Mouse (Mus musculus): ENCODE measurements around the gene Trim14. TPM values are rescaled to one million over a fixed set of nuclear protein-coding genes. Genes with fewer than 3 reads are reported as not detected.

Trim14 gene
- polyA plus RNA-seq, 1 experiment from 2014 or later = 0.72 TPM

- WGBS = 80% methylated on average over 22 of the region's 22 CpGs
- no peak for ATAC-seq (ENCODE audit: low FRiP score, low read depth)
Observed at GRCm38 (mm10) chr4:46558672-46559667, 23.0 kb upstream of the Trim14 start.

DNA sequence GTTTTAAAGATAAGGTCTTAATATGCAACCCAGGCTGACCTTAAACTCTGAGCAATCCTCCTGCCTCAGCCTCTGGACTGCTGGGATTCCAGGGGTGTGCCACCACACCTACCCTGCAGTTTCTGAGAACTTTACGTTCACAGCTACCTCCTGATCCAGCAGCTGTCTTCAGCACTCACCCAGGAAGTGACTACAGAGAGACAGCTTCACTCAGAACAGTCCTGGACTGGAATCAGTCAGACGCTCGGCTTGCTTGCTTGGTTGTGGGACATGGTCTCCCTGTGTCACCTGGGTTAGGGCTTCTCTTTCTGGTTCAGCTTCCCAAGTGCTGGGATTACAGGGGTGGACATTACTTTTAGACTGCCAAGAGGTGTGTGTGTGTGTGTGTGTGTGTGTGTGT, 21.0 kb upstream of the Trim14 start:
- ATAC-seq (ENCODE audit: low FRiP score, low read depth) = no peak
- WGBS = 80% methylated on average over 3 of the region's 3 CpGs
- H3K4me2 ChIP-seq (replicated peaks) = no peak overlapping the region
- no peaks in the 10 kb centered on the region for H3K9me3 ChIP-seq
- no peaks in the 10 kb centered on the region for H3K4me1 ChIP-seq
- H3K9ac ChIP-seq = no peak overlapping the region
- no peaks in the 10 kb centered on the region for H3K36me3 ChIP-seq
- no peaks in the 10 kb centered on the region for H3K27me3 ChIP-seq (replicated peaks)
- no peak overlapping the region for H3K27ac ChIP-seq
- no peak overlapping the region for H3K4me3 ChIP-seq

More at GRCm38 (mm10) chr4:46558672-46559667, 23.0 kb upstream of the Trim14 start:
- H3K4me3 ChIP-seq = no peak overlapping the region
- H3K4me1 ChIP-seq = no peaks in the 10 kb centered on the region
- no peak overlapping the region for H3K4me2 ChIP-seq (replicated peaks)
- no peak overlapping the region for H3K9ac ChIP-seq
- no peaks in the 10 kb centered on the region for H3K36me3 ChIP-seq
- H3K27me3 ChIP-seq (replicated peaks) = no peaks in the 10 kb centered on the region
- no peak overlapping the region for H3K27ac ChIP-seq
- no peaks in the 10 kb centered on the region for H3K9me3 ChIP-seq

DNA sequence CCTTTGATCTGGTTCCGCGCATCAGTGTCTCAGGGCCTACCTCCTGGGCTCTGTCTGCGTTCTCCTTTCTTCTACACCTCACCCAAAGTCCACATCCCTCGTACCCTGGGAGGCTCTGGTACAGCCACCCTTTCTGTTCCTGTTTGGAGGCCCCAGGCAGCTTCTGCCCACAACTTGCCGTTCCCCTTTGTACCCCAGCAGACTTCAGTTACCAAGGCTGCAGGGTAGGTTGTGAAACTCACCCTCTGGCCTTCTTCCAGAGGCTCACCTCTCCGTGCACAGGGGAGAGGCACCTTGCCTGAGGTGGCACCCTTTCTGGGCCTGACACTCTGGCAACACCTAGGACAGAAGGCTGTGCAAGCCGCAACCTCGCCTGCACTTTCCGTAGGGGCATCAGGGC, 19.8 kb upstream of the Trim14 start:
- Histone ChIP-seq H3K27me3 (replicated peaks) (no peaks in the 10 kb centered on the region), H3K9me3 (no peaks in the 10 kb centered on the region), H3K4me3 (no peak overlapping the region), H3K27ac (no peak overlapping the region), H3K4me2 (replicated peaks) (no peak overlapping the region), H3K9ac (no peak overlapping the region), H3K4me1 (no peaks in the 10 kb centered on the region), H3K36me3 (no peaks in the 10 kb centered on the region)
- 90% methylated on average over 9 of the region's 9 CpGs for WGBS
- ATAC-seq (ENCODE audit: low FRiP score, low read depth) = no peak

- Histone ChIP-seq H3K4me1 (no peaks in the 10 kb centered on the region), H3K27me3 (replicated peaks) (no peaks in the 10 kb centered on the region), H3K4me3 (no peak overlapping the region), H3K9ac (no peak overlapping the region), H3K9me3 (no peaks in the 10 kb centered on the region), H3K4me2 (replicated peaks) (no peak overlapping the region), H3K36me3 (no peaks in the 10 kb centered on the region), H3K27ac (no peak overlapping the region)
- 82% methylated on average over 10 of the region's 10 CpGs for WGBS
- no peak for ATAC-seq (ENCODE audit: low FRiP score, low read depth)
Observed at GRCm38 (mm10) chr4:46554295-46555069, 18.5 kb upstream of the Trim14 start.

DNA sequence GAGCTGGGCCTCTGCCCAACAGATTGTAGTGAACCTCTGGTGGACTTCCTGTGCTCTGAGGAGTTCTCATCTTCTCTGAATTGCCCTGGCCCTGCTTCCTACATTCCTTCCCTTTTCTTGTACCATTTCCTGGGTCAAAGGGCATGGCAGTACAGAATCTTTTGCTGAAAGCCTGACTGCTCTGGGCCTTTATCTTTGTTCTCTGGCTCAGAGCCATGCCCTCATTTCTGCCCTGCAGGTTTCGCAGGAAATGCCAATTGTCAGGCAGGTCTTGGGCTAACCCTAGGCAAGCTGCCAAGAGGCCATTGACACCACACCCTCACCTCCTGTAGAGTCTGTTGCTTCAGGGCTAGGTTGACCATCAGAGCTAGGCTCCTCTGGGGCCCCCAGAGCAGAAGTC, 17.9 kb upstream of the Trim14 start:
- Histone ChIP-seq H3K4me1 (no peaks in the 10 kb centered on the region), H3K9ac (no peak overlapping the region), H3K36me3 (no peaks in the 10 kb centered on the region), H3K27me3 (replicated peaks) (no peaks in the 10 kb centered on the region), H3K27ac (no peak overlapping the region), H3K4me2 (replicated peaks) (no peak overlapping the region), H3K4me3 (no peak overlapping the region), H3K9me3 (no peaks in the 10 kb centered on the region)
- 84% methylated on average over 1 of the region's 1 CpGs for WGBS
- no peak for ATAC-seq (ENCODE audit: low FRiP score, low read depth)

DNA sequence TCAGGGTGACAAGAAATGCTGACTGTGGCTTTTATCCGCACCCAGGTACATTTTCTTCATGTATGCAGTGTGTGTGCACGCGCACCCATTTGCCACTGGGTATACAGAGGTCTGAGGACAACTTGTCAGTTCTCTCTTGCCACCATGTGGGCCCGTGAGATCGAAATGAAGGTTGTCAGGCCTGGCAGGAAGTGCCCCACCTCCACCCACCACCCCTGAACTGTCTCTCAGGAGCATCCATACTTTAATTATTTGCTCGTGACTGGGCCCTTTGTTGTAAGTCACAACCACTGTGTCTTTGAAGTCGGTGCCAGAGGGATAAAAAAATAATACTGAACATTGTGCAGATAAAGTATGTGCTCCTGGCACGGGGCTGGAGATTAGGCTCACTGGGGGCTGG, 14.5 kb upstream of the Trim14 start:
- H3K4me3 ChIP-seq = no peak overlapping the region
- H3K4me2 ChIP-seq (replicated peaks) = no peak overlapping the region
- H3K4me1 ChIP-seq = 0 out of 2 replicates have a peak, but pooled peaks cover 4% of the 10 kb centered on the region
- H3K27me3 ChIP-seq (replicated peaks) = 0 out of 2 replicates have a peak, but pooled peaks cover 2% of the 10 kb centered on the region
- H3K27ac ChIP-seq = no peak overlapping the region
- WGBS = 66% methylated on average over 8 of the region's 8 CpGs
- ATAC-seq (ENCODE audit: low FRiP score, low read depth) = no peak
- H3K9ac ChIP-seq = no peak overlapping the region
- no peaks in the 10 kb centered on the region for H3K9me3 ChIP-seq
- no peaks in the 10 kb centered on the region; the same call in 1 of the 2 replicates for H3K36me3 ChIP-seq

- H3K9me3 ChIP-seq = no peaks in the 10 kb centered on the region
- no peak for ATAC-seq (ENCODE audit: low FRiP score, low read depth)
- H3K27ac ChIP-seq = no peak overlapping the region
- H3K4me3 ChIP-seq = no peak overlapping the region
- H3K4me2 ChIP-seq (replicated peaks) = no peak overlapping the region
- H3K9ac ChIP-seq = no peak overlapping the region
- H3K4me1 ChIP-seq = 0 out of 2 replicates have a peak, but pooled peaks cover 4% of the 10 kb centered on the region
- WGBS = 81% methylated on average over 9 of the region's 10 CpGs
- 0 out of 2 replicates have a peak, but pooled peaks cover 3% of the 10 kb centered on the region for H3K27me3 ChIP-seq (replicated peaks)
- H3K36me3 ChIP-seq = no peaks in the 10 kb centered on the region; the same call in 1 of the 2 replicates
Observed at GRCm38 (mm10) chr4:46549979-46550378, 14.0 kb upstream of the Trim14 start.

DNA sequence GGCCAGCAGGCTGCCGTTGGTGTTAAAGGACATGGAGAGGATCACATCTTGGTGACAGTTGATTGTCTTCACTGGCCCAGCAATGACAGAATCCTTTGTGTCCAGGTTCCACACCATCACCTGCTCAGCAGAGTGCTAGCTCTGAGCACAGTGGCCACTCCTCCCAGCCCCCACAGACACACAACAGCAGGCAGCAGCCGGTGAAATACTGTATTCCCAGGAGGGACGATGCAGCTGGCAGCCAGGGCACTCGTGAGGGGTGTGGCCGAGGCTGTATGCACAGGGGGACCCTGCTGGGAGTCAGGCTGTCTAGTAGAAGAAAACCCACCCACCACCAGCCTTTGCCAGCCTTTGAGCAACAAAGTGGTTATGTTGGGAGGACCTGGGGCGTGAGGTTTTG, 10.8 kb upstream of the Trim14 start:
- WGBS = 31% methylated on average over 6 of the region's 6 CpGs
- 0 out of 2 replicates have a peak, but pooled peaks cover 3% of the 10 kb centered on the region for H3K27me3 ChIP-seq (replicated peaks)
- H3K9ac ChIP-seq = no peak overlapping the region
- H3K9me3 ChIP-seq = no peaks in the 10 kb centered on the region
- no peak overlapping the region for H3K27ac ChIP-seq
- ATAC-seq (ENCODE audit: low FRiP score, low read depth) = no peak
- no peak overlapping the region for H3K4me3 ChIP-seq
- no peak overlapping the region for H3K4me2 ChIP-seq (replicated peaks)
- H3K4me1 ChIP-seq = 0 out of 2 replicates have a peak, but pooled peaks cover 4% of the 10 kb centered on the region
- no peaks in the 10 kb centered on the region; the same call in 1 of the 2 replicates for H3K36me3 ChIP-seq

DNA sequence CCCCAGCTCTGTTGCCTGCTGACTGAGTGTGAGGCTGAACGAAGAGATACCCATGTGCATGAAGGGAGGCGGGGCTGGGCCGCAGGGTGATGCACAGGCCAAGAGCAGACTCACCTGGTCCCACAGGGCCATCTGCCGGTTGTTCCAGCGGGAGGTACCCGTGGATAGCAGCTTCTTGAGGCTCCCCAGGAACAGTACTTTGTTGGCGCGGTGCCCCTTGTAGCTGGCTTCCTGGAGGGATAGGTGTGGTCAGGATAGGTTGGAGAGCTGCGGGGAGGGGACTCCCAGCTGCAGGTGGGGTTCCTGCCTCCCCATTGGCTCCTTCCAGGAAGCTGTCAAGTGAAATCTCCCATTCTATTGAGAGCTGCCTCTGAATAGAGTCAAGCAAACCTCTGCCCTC, 9.6 kb upstream of the Trim14 start:
- no peak overlapping the region for H3K27ac ChIP-seq
- no peak overlapping the region for H3K4me3 ChIP-seq
- no peak overlapping the region for H3K9ac ChIP-seq
- 11% methylated on average over 9 of the region's 9 CpGs for WGBS
- H3K36me3 ChIP-seq = no peaks in the 10 kb centered on the region; the same call in 1 of the 2 replicates
- ATAC-seq (ENCODE audit: low FRiP score, low read depth) = no peak
- H3K27me3 ChIP-seq (replicated peaks) = 0 out of 2 replicates have a peak, but pooled peaks cover 3% of the 10 kb centered on the region
- H3K9me3 ChIP-seq = no peaks in the 10 kb centered on the region
- H3K4me2 ChIP-seq (replicated peaks) = no peak overlapping the region
- H3K4me1 ChIP-seq = 0 out of 2 replicates have a peak, but pooled peaks cover 4% of the 10 kb centered on the region

DNA sequence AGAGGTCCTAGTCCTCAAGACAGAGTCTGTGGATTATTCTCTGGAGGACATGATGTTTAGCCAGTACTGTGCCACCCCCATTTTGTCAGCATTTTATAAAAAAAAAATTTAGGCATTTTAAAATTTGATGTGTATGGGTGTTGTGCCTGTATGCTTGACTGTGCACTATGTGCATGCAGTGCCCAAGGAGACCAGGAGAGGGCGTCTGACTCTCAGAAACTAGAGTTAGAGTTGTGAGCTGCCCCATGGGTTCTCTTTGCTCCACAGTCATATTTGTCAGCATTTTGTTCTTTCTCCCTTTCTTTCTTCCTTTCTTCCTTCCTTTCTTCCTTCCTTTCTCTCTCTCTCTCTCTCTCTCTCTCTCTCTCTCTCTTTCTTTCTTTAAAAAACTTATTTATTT, 8.4 kb upstream of the Trim14 start:
- WGBS = 41% methylated on average over 1 of the region's 1 CpGs
- ATAC-seq (ENCODE audit: low FRiP score, low read depth) = no peak
- no peak overlapping the region for H3K4me2 ChIP-seq (replicated peaks)

DNA sequence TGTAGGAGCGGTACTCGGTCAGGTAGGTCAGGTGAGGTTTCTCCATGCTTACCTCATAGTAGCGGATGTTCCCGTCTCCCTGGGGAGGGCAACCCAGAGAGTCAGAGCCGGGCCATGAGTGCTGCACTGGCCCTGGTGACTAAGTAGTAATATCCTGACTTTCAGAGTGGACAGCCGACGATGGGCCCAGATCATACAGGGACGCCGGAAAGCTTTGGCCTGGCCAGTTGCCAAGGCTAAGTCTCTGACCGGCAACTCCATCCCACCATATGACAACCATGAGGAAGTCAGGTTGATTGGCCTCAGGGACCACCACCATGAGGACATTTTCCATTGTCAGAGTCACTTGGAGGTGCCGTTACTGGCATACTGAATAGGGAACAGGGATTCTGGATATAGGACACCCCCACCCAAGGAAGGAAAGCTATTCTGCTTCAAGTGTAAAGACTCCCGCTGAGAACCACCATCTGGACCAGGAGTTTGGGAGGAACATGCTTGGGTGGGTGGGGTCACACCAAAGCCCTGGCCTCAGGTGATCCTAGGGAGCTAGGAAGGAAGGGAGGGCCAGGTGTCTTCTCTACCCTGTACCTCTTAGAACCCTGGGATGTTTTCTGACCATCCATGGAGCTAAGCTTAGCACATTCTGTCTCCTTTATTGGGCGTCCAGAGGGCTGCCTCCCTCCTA, 7.6 kb upstream of the Trim14 start:
- H3K36me3 ChIP-seq = no peaks in the 10 kb centered on the region
- H3K4me2 ChIP-seq (replicated peaks) = no peak overlapping the region
- 0 out of 2 replicates have a peak, but pooled peaks cover 4% of the 10 kb centered on the region for H3K4me1 ChIP-seq
- 0 out of 2 replicates have a peak, but pooled peaks cover 3% of the 10 kb centered on the region for H3K27me3 ChIP-seq (replicated peaks)
- H3K9ac ChIP-seq = no peak overlapping the region
- H3K4me3 ChIP-seq = no peak overlapping the region
- ATAC-seq (ENCODE audit: low FRiP score, low read depth) = no peak
- WGBS = 94% methylated on average over 13 of the region's 13 CpGs
- H3K27ac ChIP-seq = no peak overlapping the region
- H3K9me3 ChIP-seq = no peaks in the 10 kb centered on the region

More for the DNA sequence above, 8.4 kb upstream of the Trim14 start:
- Histone ChIP-seq H3K4me3 (no peak overlapping the region), H3K36me3 (no peaks in the 10 kb centered on the region; the same call in 1 of the 2 replicates), H3K9ac (no peak overlapping the region), H3K27me3 (replicated peaks) (0 out of 2 replicates have a peak, but pooled peaks cover 3% of the 10 kb centered on the region), H3K9me3 (no peaks in the 10 kb centered on the region), H3K4me1 (0 out of 2 replicates have a peak, but pooled peaks cover 4% of the 10 kb centered on the region), H3K27ac (no peak overlapping the region)
